Mouse (Mus musculus) embryonic fibroblast, embryonic 13.5 days (primary cell): Measurements from ENCODE around the gene Kcnn3. TPM values are rescaled to one million over a fixed set of nuclear protein-coding genes. Genes with fewer than 3 reads are reported as not detected.

ENCODE experiments used
- H3K27ac ChIP-seq: 2 replicates; pipeline ENCODE4 v1.5.1; 2012; ENCODE audit warnings: low read length, control low read depth, inconsistent platforms; ENCODE audit not compliant: insufficient read depth
- H3K4me1 ChIP-seq: 2 replicates; pipeline ENCODE4 v1.6.1; 2011; ENCODE audit warnings: low read length; ENCODE audit not compliant: control insufficient read depth, insufficient read depth
- H3K4me3 ChIP-seq: 2 replicates; pipeline ENCODE4 v1.5.1; 2011; ENCODE audit warnings: mild to moderate bottlenecking, control low read depth, low read length; ENCODE audit not compliant: insufficient read depth
- CTCF ChIP-seq: IDR thresholded peaks from 2 replicates; pipeline ENCODE4 v1.5.1; 2011; ENCODE audit warnings: mild to moderate bottlenecking, control low read depth, low read length, moderate library complexity, borderline replicate concordance; ENCODE audit not compliant: insufficient read depth
- POLR2A ChIP-seq: IDR thresholded peaks from 2 replicates; pipeline ENCODE4 v1.6.1; 2011; ENCODE audit warnings: low read depth, mild to moderate bottlenecking, control low read depth, low read length, moderate library complexity
- polyA plus RNA-seq: library from polyadenylated mRNA; stranded (reverse); fragments of >200 nt; gene quantifications from 2 replicates; pipeline ENCODE4 v1.2.4, GENCODE M21; 2011; ENCODE audit warnings: low read depth; ENCODE audit not compliant: missing spikeins, insufficient read length

The Kcnn3 gene
- polyA plus RNA-seq, 1 experiment: 1.6 TPM

DNA sequence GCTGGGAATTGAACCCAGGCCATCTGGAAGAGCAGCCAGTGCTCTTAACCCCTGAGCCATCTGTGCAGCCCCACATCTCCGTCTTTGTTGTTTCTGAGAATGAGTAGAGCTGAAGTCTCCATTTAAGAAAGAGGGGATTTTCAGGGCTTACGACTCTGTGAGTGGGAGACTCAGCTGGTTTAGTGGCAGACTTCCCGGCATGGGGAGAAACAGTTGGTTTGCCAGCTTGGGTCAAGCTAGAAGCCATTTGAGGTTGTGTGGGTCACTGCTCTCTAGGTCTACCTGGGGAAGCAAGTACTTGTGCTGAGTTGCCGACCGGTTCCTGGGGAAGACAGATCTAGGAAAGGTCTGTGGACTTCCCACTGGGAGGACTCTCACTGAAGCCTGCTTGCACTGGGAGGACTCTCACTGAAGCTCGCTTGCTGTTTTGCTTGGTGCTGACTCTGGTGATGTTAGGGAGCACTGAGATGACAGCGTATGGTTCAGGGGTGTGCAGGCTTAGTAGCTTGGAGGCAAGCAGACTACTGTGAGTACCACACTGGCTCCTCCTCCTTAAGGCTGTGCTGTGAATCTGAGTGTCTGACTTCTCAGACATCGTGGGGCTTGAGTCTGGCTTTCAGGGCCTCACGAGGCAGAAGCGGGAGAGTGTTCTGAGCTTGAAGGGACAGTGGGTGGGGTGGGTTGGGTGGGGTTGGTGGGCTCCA lies 19.2 kb downstream of the Kcnn3 start:
- H3K4me1 ChIP-seq: no peaks in the 10 kb centered on the region
- no peak for TF ChIP-seq POLR2A
- TF ChIP-seq CTCF: no peak

DNA sequence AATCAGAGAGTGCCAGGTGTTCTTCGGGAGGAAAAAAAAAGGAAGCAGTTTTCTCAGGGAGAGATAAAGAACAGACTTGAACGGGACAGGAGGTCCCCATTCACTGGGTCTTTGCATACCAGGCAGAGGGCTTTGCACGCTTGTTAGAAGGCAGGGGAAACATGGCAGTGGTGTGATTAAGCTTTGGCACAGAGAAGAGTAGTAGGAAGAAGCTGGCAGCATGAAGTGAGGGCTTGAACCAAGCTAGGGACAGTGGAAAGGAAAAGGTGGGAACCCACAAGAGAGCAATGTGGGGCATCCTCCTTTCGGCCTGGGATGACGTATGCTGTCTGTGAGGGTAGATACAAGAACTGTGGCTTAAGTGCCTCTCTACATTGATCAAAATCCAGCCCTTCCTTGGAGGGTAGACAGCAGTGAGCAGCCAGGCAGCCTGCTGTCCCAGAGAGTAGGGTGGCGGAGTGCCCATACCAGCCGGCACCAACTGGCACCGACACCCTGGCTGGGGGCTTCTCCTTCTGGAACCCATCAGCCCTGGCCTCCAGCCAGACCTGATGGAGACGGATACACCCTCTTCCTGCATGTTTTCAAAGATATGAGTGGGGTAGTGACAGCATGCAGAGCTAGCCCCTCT lies 19.9 kb downstream of the Kcnn3 start:
- Histone ChIP-seq H3K4me3 (no peak overlapping the region), H3K4me1 (no peaks in the 10 kb centered on the region), H3K27ac (no peak overlapping the region)
- TF ChIP-seq CTCF (no peak), POLR2A (no peak)

More for the DNA sequence above, 19.2 kb downstream of the Kcnn3 start:
- Histone ChIP-seq H3K4me3 (no peak overlapping the region), H3K27ac (no peak overlapping the region)

- Histone ChIP-seq H3K4me3 (no peak overlapping the region), H3K4me1 (no peaks in the 10 kb centered on the region), H3K27ac (no peak overlapping the region)
- TF ChIP-seq CTCF (no peak), POLR2A (no peak)
Observed at GRCm38 (mm10) chr3:89540371-89540743, 20.4 kb downstream of the Kcnn3 start.

DNA sequence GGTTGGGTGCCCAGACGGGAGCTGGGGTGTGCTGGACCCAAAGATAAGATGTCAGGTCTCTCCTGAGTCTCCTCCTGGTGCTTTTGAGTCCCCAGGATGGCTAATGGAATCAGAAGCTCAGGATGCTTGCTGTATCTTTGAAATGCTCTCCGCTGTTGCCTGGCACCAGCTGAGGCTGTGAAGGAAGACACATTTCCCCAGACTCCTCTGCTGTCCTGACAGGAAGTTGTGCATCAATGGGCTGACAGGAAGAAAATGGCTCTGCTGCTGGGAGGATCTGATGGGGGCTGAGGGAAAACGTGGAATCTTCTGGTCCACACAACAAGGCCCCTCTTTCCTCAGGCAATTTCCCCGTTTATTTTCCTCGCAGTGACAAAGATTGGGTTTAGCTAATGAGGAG lies 27.0 kb downstream of the Kcnn3 start:
- no peak overlapping the region for H3K4me3 ChIP-seq
- TF ChIP-seq POLR2A: no peak
- TF ChIP-seq CTCF: no peak
- H3K4me1 ChIP-seq: no peaks in the 10 kb centered on the region
- no peak overlapping the region for H3K27ac ChIP-seq

DNA sequence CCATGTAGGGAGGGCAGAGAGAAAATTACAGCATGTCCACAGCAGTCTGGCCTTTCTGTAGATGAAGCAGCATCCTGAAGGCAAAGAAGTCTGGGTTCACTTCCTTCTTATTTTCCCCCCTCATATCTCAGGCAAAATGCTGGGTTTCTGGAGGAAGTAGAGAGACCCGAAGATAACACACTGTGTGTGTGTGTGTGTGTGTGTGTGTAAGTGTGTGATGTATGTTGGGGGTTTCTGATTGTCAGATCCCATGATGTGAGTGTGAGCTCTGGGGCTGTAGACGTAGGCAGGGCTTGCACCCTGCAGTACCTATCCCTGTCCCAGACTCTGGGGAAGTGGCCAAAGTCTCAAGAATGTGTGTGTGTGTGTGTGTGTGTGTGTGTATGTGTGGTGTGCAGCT lies 28.8 kb downstream of the Kcnn3 start:
- no peaks in the 10 kb centered on the region for H3K4me1 ChIP-seq
- H3K4me3 ChIP-seq: no peak overlapping the region
- no peak overlapping the region for H3K27ac ChIP-seq
- TF ChIP-seq POLR2A: no peak
- no peak for TF ChIP-seq CTCF

GRCm38 (mm10) chr3:89549488-89549887 lies 29.5 kb downstream of the Kcnn3 start:
- no peak overlapping the region for H3K27ac ChIP-seq
- H3K4me1 ChIP-seq: no peaks in the 10 kb centered on the region
- TF ChIP-seq CTCF (no peak), POLR2A (no peak)
- no peak overlapping the region for H3K4me3 ChIP-seq

DNA sequence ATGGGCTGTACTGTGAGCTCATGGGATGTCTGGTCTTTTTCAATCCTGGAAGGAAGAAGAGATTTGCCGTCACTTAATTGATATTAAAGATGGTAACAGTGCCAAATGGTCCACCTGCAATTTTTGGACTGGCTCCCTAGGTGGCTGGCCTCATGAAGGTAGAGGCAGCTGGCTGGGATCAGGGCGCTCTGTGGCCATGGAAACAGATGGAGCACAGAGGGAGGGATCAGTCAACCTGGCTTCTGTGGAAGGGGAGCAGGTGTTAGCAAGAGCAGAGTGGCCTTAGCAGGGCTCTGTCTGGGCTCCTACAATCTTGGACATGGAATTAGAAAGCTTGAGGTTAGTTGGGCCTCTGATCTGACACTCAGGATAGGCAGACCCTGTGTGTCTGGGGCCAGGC lies 31.9 kb downstream of the Kcnn3 start:
- Histone ChIP-seq H3K4me1 (no peaks in the 10 kb centered on the region), H3K4me3 (no peak overlapping the region), H3K27ac (no peak overlapping the region)
- TF ChIP-seq POLR2A (no peak), CTCF (no peak)

GRCm38 (mm10) chr3:89553432-89553831 lies 33.5 kb downstream of the Kcnn3 start:
- no peak overlapping the region for H3K27ac ChIP-seq
- no peak overlapping the region for H3K4me3 ChIP-seq
- no peaks in the 10 kb centered on the region for H3K4me1 ChIP-seq
- TF ChIP-seq CTCF (no peak), POLR2A (no peak)

DNA sequence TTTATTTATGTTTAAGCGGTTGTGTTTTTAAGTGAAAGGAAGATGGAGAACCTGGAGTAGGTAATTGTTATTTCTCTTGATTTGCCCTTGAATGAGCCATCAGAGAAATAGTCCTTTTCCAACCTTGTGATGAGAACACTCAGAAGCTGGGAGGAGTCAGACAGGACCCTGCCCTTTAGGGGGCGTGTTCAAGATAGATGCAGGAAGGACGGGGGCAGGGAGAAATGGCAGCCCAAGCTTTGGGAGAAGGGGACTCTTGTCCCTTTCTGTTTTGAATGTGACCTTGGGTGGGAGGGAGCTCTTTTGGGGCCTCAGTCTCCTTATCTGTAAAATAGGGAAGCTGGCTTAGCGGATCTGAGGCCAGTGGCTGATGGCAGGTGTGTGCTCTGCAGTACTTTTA lies 34.0 kb downstream of the Kcnn3 start:
- TF ChIP-seq POLR2A (no peak), CTCF (no peak)
- Histone ChIP-seq H3K27ac (no peak overlapping the region), H3K4me1 (no peaks in the 10 kb centered on the region), H3K4me3 (no peak overlapping the region)

GRCm38 (mm10) chr3:89554587-89554986 lies 34.6 kb downstream of the Kcnn3 start:
- Histone ChIP-seq H3K27ac (no peak overlapping the region), H3K4me3 (no peak overlapping the region), H3K4me1 (no peaks in the 10 kb centered on the region)
- TF ChIP-seq POLR2A (no peak), CTCF (no peak)
